Mouse (Mus musculus): ENCODE data around the gene Brwd1. TPM values are rescaled to one million over a fixed set of nuclear protein-coding genes. Genes with fewer than 3 reads are reported as not detected.
A peak's percentile ranks its signal among the peaks of the same experiment; 100 is the strongest.

Brwd1 gene
- polyA plus RNA-seq, 1 experiment from 2014 or later: 64.7 TPM

- no peak overlapping the region for H3K4me3 ChIP-seq (replicated peaks)
- no peaks in the 10 kb centered on the region for H3K27me3 ChIP-seq (replicated peaks)
- 0 out of 2 replicates have a peak, but pooled peaks cover 2% of the 10 kb centered on the region for H3K4me1 ChIP-seq (replicated peaks)
- ATAC-seq: peak; percentile 49; the same call in 1 of the 2 replicates
- H3K27ac ChIP-seq: no peak overlapping the region
- no peaks in the 10 kb centered on the region for H3K36me3 ChIP-seq
- 64% methylated on average over 8 of the region's 8 CpGs for WGBS
- H3K9ac ChIP-seq: no peak overlapping the region
- H3K9me3 ChIP-seq: no peaks in the 10 kb centered on the region
- H3K4me2 ChIP-seq (replicated peaks): no peak overlapping the region
Observed at GRCm38 (mm10) chr16:95958080-95958479, 124.2 kb downstream of the Brwd1 start.

DNA sequence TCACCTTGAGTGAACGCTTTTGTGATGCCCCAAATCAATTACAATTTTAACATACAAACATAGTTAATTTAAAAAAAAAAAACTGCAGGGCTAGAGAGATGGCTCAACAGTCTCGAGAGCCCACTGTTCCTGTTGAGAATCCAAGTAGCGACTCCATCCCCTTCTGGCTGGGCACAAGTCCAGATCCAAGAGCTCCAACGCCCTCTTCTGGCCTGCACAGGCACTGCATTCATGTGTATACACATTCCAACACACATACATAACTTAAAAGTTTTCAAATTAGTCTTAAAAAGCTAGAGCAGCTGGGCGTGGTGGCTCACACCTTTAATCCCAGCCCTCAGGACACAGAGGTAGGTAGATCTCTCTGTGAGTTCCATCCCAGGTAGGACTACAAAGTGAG lies 125.7 kb downstream of the Brwd1 start:
- 66% methylated on average over 5 of the region's 5 CpGs for WGBS
- Histone ChIP-seq H3K9me3 (no peaks in the 10 kb centered on the region), H3K4me2 (replicated peaks) (no peak overlapping the region), H3K27ac (no peak overlapping the region), H3K9ac (no peak overlapping the region), H3K4me3 (replicated peaks) (no peak overlapping the region), H3K36me3 (no peaks in the 10 kb centered on the region), H3K27me3 (replicated peaks) (no peaks in the 10 kb centered on the region), H3K4me1 (replicated peaks) (no peaks in the 10 kb centered on the region)
- no peak for ATAC-seq

- H3K27ac ChIP-seq: no peak overlapping the region
- no peaks in the 10 kb centered on the region for H3K27me3 ChIP-seq (replicated peaks)
- H3K4me1 ChIP-seq (replicated peaks): no peaks in the 10 kb centered on the region
- H3K9me3 ChIP-seq: no peaks in the 10 kb centered on the region
- no peaks in the 10 kb centered on the region for H3K36me3 ChIP-seq
- no peak overlapping the region for H3K4me3 ChIP-seq (replicated peaks)
- ATAC-seq: no peak
- H3K9ac ChIP-seq: no peak overlapping the region
- 74% methylated on average over 5 of the region's 5 CpGs for WGBS
- no peak overlapping the region for H3K4me2 ChIP-seq (replicated peaks)
Observed at GRCm38 (mm10) chr16:95955716-95956346, 126.5 kb downstream of the Brwd1 start.

GRCm38 (mm10) chr16:95954341-95954740 lies 128.0 kb downstream of the Brwd1 start:
- ATAC-seq: no peak
- WGBS: 85% methylated on average over 3 of the region's 3 CpGs
- Histone ChIP-seq H3K4me1 (replicated peaks) (no peaks in the 10 kb centered on the region), H3K4me3 (replicated peaks) (no peak overlapping the region), H3K27ac (no peak overlapping the region), H3K27me3 (replicated peaks) (no peaks in the 10 kb centered on the region), H3K36me3 (no peaks in the 10 kb centered on the region), H3K9me3 (no peaks in the 10 kb centered on the region), H3K4me2 (replicated peaks) (no peak overlapping the region), H3K9ac (no peak overlapping the region)

DNA sequence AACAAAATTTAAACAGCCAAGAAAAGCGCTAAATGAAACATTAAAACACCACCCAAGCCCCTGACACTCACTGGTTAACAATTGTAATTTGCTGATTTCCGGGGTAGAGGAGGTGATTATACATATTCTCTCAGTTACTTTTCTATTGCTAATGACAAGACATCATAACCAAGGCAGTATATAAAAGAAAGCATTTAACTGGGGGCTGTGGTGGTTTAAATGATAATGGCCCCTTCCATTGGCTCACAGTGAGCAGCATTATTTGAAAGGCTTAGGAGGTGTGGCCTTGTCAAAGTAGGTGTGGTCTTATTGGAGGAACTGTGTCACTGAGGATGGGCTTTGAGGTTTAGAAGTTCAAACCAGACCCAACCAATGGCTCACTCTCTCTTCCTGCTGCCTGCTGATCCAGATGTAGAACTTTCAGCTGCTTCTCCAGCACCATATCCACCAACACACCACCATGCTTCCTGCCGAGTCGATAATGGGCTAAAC lies 129.1 kb downstream of the Brwd1 start:
- Histone ChIP-seq H3K4me3 (replicated peaks) (no peak overlapping the region), H3K9ac (no peak overlapping the region), H3K4me2 (replicated peaks) (no peak overlapping the region), H3K4me1 (replicated peaks) (no peaks in the 10 kb centered on the region), H3K36me3 (no peaks in the 10 kb centered on the region), H3K27ac (no peak overlapping the region), H3K9me3 (no peaks in the 10 kb centered on the region), H3K27me3 (replicated peaks) (no peaks in the 10 kb centered on the region)
- WGBS: 93% methylated on average over 4 of the region's 4 CpGs
- ATAC-seq: no peak

GRCm38 (mm10) chr16:95951471-95951870 lies 130.9 kb downstream of the Brwd1 start:
- no peak for ATAC-seq
- 100% methylated on average over 2 of the region's 2 CpGs for WGBS
- Histone ChIP-seq H3K4me2 (replicated peaks) (no peak overlapping the region), H3K4me1 (replicated peaks) (no peaks in the 10 kb centered on the region), H3K27me3 (replicated peaks) (no peaks in the 10 kb centered on the region), H3K36me3 (no peaks in the 10 kb centered on the region), H3K9me3 (no peaks in the 10 kb centered on the region), H3K4me3 (replicated peaks) (no peak overlapping the region), H3K27ac (no peak overlapping the region), H3K9ac (no peak overlapping the region)

DNA sequence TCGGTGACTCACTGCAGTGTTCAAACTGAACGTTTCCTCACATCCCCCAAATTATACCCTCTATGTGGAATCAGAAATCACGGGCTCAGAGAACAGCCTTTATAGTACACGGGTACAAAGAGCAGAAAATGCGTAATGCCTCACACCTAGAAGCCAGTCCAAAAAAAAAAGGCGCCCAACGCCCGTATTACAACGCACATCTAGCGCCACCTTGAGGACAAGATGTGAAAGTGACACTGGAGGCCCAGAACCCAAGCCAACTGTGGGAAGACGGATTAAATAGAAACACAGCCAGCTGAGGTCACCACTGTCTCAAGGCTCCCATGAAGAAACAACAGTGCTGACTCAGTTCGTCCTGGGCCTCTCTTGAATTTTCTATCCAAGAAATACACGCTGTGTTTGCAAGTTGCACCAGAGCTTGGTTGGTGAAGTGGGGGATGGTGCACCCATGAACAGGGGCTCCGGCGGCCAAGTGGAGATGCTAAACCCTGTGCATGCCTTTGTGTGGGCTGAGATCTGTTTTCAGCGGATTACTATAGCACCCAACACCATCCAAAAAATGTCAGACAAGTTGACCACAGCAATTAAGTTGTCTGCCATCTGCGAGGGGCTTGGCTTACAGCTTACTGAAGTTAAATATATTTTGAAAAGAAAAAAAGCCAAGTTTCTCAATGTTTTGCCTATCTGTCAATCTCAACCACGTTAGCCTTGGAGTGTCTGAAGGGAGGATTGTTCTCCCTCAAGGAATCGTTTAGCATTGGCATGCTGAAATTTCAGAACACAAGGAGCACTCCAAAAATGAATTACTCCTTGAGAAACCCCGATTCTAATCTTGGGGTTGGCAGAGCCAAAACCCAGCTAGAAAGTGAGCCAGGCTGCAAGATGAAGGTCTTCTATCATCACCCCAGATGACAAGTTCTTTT lies 136.7 kb downstream of the Brwd1 start:
- peak; percentile 85 for ATAC-seq
- no peaks in the 10 kb centered on the region for H3K9me3 ChIP-seq
- H3K4me2 ChIP-seq (replicated peaks): peak overlapping the region; percentile 41
- H3K36me3 ChIP-seq: no peaks in the 10 kb centered on the region
- no peaks in the 10 kb centered on the region for H3K27me3 ChIP-seq (replicated peaks)
- H3K27ac ChIP-seq: 0 out of 2 replicates have a peak overlapping the region, but pooled peaks have one; percentile 4
- 26% methylated on average over 20 of the region's 20 CpGs for WGBS
- H3K4me1 ChIP-seq (replicated peaks): peaks cover 4% of the 10 kb centered on the region
- no peak overlapping the region for H3K9ac ChIP-seq
- no peak overlapping the region for H3K4me3 ChIP-seq (replicated peaks)

DNA sequence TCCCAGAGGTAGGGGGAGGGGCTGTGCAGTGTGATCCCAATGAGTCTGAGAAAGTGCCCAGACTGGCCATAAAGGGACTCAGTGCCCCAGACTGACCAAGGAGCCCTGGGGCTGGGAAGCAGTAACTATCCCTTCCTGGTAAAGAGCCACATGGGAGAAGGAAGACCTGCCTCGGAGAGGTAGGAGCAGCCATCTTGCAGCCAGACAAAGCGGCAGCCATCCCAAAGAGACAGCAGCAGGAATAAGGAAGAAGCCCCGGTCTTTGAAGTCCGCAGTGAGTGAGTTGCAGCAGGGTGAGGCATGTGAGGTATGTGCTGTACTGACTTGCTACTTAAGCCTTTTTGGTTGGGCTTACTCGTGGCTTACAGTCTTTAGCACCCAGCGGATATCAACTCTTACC lies 139.1 kb downstream of the Brwd1 start:
- Histone ChIP-seq H3K36me3 (no peaks in the 10 kb centered on the region), H3K27me3 (replicated peaks) (no peaks in the 10 kb centered on the region), H3K4me1 (replicated peaks) (peaks cover 4% of the 10 kb centered on the region), H3K9me3 (no peaks in the 10 kb centered on the region), H3K9ac (no peak overlapping the region), H3K4me3 (replicated peaks) (no peak overlapping the region), H3K4me2 (replicated peaks) (no peak overlapping the region), H3K27ac (no peak overlapping the region)
- WGBS: 84% methylated on average over 6 of the region's 6 CpGs
- no peak for ATAC-seq

Other genes starting within 250 kb of the Brwd1 start
- 90.2 and 94.8 TPM in 2 replicates for gene Psmg1, start 91.6 kb downstream of the Brwd1 start, polyA plus RNA-seq (2015; fragmentation: Nextera tagmentation; extraction: Ambion mirVana)
- 489 and 623 TPM in 2 replicates for gene Hmgn1, start 45.2 kb upstream of the Brwd1 start, polyA plus RNA-seq (2015; fragmentation: Nextera tagmentation; extraction: Ambion mirVana)
- 56.4 and 61.6 TPM in 2 replicates for gene Wrb, start 62.9 kb upstream of the Brwd1 start, polyA plus RNA-seq (2015; fragmentation: Nextera tagmentation; extraction: Ambion mirVana)
- gene Lca5l, start 109.7 kb upstream of the Brwd1 start, polyA plus RNA-seq (2015; fragmentation: Nextera tagmentation; extraction: Ambion mirVana): 0.68 and 0.82 TPM in 2 replicates
- 28.2 and 29.9 TPM in 2 replicates for gene Sh3bgr, start 117.9 kb upstream of the Brwd1 start, polyA plus RNA-seq (2015; fragmentation: Nextera tagmentation; extraction: Ambion mirVana)
- gene B3galt5, start 153.3 kb upstream of the Brwd1 start, polyA plus RNA-seq (2015; fragmentation: Nextera tagmentation; extraction: Ambion mirVana): 1.1 and 2.2 TPM in 2 replicates